Mouse (Mus musculus) adrenal gland, adult 8-10 months (tissue): ENCODE results near the gene Dusp14. TPM values are rescaled to one million over a fixed set of nuclear protein-coding genes. Genes with fewer than 3 reads are reported as not detected.

Experiments used
- DNase-seq: peaks from one replicate; pipeline ENCODE4 v3.0.0; 2022
- total RNA-seq, 4 experiments: library from RNA; stranded (reverse); gene quantifications; 2 replicates each; pipeline ENCODE4 v1.2.4; 2022

Gene Dusp14
- total RNA-seq, 4 experiments from 2014 or later = 5.7 to 16.5 (median 9.4) TPM

DNA sequence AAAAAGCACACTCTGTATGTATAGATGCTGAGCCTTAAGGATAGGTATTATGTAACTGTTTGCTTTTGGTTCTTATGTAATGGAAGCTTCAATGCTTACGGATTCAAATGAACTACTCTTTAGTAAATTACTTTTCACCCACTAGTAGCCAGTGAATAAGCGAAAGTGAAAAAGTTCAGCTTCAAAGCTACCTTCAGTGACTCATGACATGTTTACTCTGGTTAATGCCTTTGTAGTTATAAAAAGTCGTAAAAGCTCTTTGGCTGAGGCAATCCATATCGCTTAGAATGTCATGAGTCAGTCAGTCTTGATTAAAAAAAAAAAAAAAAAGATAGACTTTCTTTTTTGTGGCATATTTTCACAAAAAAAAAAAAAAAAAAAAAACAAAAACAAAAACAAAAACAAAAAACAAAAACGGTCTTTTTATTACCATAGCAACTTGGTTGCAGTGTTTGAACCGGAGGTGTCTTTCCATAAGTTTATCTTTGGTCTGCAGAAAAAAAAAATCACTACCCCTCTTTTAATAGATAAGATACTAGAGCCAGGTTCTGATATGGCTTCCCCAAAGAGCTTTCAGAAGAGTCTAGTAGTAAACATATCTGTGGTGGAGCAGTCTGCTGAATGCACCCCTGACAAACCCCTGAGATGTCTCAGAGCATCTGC, 52.8 kb downstream of the Dusp14 start:
- no peak for DNase-seq

- no peak for DNase-seq
These were observed 56.0 kb downstream of the Dusp14 start for GRCm38 (mm10) chr11:84013105-84013504.

DNA sequence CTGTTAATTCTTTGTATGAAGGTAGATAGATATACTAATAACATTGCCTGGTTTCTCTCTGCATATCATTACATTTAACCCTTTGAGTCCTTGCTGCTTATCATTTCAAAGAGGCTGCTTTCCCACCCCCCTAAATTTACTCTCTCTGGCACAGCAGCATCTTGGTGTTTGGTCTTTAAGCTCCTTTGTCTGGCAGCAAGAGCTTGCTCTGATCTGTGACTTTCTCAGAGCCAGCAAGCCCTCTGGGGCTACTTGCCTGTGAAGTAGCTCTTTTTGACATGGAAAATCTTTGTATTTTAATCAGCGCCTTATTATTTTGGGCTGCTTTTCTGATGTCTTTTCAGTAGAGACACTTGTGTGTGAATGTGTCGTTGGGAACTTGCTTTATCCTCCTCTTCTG, 57.5 kb downstream of the Dusp14 start:
- no peak for DNase-seq

DNA sequence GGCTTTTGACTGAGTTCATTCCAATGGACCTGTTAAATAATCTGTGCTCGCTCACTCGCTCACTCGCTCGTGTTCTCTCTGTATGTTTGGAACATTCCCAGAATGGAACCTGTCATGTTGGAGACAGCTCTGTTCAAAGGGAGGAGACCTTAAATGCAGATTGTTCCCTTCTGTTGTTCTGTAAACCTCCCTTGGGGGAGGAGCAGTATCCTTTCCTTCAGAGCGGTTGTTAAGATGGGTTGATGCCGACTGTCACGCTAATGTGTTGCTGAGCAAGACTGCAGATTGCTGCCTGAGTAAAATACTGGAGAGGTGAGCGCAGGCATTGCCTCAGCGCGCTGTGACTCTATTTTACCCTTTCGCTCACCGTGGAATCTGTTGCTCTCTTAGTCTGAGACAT, 58.0 kb downstream of the Dusp14 start:
- no peak for DNase-seq

DNA sequence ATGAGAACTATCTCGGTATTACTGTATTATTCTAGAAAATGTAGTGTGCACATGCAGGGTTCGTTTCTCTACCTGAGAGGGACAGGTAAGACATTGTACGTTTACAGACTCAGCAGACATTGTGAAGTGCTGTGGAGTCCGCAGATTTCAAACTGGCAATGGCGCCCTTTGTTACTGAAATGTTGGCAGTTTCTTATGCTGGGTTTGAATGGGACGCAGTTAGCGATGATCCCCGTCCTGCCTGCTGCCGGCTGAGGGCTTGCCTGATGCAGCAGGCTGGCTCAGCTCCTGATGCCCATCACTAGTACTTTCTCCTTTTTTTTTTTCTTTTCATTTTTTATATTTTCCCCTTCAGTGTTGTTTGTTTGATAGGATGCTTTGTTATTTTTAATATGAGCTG, 58.6 kb downstream of the Dusp14 start:
- no peak for DNase-seq

- DNase-seq = no peak
These were observed 60.1 kb downstream of the Dusp14 start for GRCm38 (mm10) chr11:84009001-84009400.

- DNase-seq = no peak
These were observed 65.1 kb downstream of the Dusp14 start for GRCm38 (mm10) chr11:84003986-84004385.

DNA sequence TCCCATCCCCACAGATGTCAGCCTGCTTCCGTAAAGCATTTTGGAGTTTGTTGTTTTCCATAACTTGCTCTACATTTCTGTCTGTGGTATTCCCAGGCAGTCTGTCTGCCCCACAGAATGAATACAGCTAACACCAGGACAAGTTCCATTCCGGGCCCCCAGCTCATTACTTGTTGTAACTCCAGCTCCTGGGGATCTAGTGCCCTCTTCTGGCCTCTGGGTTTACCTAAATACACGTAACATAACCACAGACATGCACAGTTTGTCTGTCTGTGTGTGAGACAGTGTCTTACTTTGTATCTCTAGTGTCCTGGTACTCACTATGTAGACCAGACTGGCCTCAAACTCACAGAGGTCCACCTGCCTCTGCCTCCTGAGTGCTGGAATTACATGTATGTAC, 67.8 kb downstream of the Dusp14 start:
- DNase-seq = no peak

- DNase-seq = no peak
These were observed 69.6 kb downstream of the Dusp14 start for GRCm38 (mm10) chr11:83999411-83999915.

DNA sequence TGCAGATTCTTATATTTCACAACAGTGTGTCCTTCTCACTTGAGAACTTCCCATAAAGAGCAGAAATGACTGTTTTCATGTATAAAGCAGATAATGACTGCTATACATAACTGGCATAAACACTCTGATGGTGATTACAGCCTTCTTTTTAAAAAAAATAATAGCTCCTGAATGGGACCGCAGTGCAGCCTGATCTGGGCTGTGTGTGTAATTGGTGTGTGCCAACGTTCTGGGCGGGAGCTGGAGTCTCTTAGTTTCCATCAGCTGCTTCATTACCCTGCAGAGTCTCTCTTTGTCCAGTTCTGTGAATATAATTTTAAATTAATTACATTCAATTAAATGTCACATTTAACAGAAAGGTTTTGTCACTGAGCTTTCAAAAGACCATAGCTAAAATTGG, 70.1 kb downstream of the Dusp14 start:
- DNase-seq = no peak

Other genes with a start within 250 kb of the Dusp14 start
- gene Hnf1b, start 219.2 kb downstream of the Dusp14 start, total RNA-seq = under 1 TPM in 2 of 4 experiments, not detected in 2; 0.11 to 0.12 TPM
- gene Ddx52, start 127.2 kb downstream of the Dusp14 start, total RNA-seq = 10 to 100 TPM; 18.8 to 26.6 (median 26.0) TPM
- 10 to 100 TPM; 49.3 to 73.8 (median 63.4) TPM for gene Synrg, start 104.8 kb downstream of the Dusp14 start, total RNA-seq
- 10 to 100 TPM; 13.6 to 33.0 (median 22.9) TPM for gene Tada2a, start 60.3 kb upstream of the Dusp14 start, total RNA-seq
- gene Acaca, start 60.4 kb upstream of the Dusp14 start, total RNA-seq = 100 to 1,000 TPM in 3 of 4 experiments, 10 to 100 TPM in 1; 81.4 to 339 (median 190) TPM
- gene Gm11437, start 98.2 kb upstream of the Dusp14 start, total RNA-seq = under 1 TPM in 1 of 4 experiments, not detected in 3; 0.38 TPM